Mouse (Mus musculus): Measurements from ENCODE around the gene Magea4.

Gene Magea4

GRCm38 (mm10) chrX:72221717-72222116, at the start of gene Magea4:
Magea4 (plus strand) TSS chrX:72222017.
- DNase-seq (ENCODE audit: low read depth, low spot score): no peak

- DNase-seq (ENCODE audit: low read depth, low spot score): no peak
These were observed 18.8 kb upstream of the Magea4 start for GRCm38 (mm10) chrX:72202944-72203554.

- no peak for DNase-seq (ENCODE audit: low read depth, low spot score)
These were observed 48.8 kb downstream of the Magea4 start for GRCm38 (mm10) chrX:72270637-72271036.

Data from embryo, embryonic 11.5 days (tissue).